Mouse (Mus musculus): ENCODE measurements around the gene Abhd2. TPM values are rescaled to one million over a fixed set of nuclear protein-coding genes. Genes with fewer than 3 reads are reported as not detected.

Gene Abhd2
- polyA plus RNA-seq, 1 experiment from 2014 or later = 34.8 TPM

DNA sequence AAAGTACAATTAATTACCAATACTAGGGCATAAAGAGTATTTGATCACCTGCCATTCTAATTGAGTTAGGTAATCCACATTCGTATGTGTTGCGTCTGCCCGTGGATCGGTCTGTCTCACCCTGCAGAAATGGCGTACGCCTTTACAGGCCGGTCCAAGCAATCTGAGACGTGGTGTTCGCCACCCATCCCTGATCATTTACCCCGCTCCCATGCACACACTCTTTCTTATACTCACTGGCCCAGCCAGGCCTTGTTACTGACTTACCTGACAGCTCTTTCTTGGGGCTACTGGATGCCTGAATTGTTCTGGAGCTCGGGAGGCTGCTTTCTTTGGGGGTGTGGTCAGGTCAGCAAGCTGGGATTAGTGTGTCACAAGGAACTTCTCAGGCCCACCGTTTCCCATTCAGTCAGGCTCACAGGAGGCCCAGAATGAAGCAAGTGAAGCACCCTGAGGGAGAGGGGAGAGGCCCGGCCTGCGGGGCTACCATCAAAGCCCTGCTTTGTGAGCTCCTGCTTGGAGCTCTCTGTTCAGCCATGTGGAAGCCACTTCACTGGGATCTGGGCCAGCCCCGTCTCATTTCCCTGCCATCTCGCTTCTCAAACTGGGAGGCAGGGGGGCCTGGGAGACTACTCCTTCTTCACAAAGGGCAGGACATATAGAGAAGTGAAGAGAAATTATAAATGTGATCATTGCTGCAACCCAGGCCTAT is 113.6 kb downstream of the Abhd2 start, which contains the start of gene Rlbp1:
Gene Rlbp1 (minus strand): TSS at position 627 of the 712 bp plus-strand sequence.
- Histone ChIP-seq H3K4me1 (replicated peaks; ENCODE audit: control insufficient read depth, insufficient read depth, low read length) (no peaks in the 10 kb centered on the region), H3K9ac (ENCODE audit: low read depth, low read length) (no peak within 1 kb of the TSS), H3K4me3 (ENCODE audit: low read depth, low read length) (no peak within 1 kb of the TSS), H3K27ac (ENCODE audit: low read depth, low read length) (no peak within 1 kb of the TSS), H3K4me2 (replicated peaks; ENCODE audit: low read depth) (no peak within 1 kb of the TSS), H3K9me3 (ENCODE audit: control insufficient read depth) (no peaks in the 10 kb centered on the region), H3K36me3 (ENCODE audit: control insufficient read depth, insufficient read depth) (no peaks in the 10 kb centered on the region), H3K27me3 (replicated peaks; ENCODE audit: control insufficient read depth, insufficient read depth, low read length) (no peaks in the 10 kb centered on the region)
- TF ChIP-seq CTCF (IDR thresholded peaks at IDR 0.05; ENCODE audit: low read depth) = no peak
- no peak for ATAC-seq
- 70% methylated on average over 16 of the region's 16 CpGs for WGBS

DNA sequence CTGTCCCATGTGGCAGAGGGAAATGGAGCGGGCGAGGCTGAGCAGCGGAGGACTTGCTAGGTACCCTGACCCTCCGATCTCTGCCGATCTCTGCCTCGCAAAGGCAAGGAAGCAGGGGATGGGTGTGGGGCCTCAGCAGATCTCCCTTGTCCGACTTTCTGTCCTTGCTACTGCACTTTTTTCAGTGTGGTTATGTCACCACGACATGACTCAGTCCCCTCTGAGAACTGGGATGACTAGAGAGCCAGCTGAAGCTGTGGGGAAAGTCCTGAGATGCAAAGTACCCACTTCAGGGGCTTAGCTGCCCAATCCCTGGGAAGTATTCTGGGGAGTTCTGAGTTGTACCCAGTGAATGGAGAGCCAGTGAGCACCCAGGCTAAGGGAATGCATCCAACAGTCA is 114.1 kb downstream of the Abhd2 start:
- H3K27me3 ChIP-seq (replicated peaks; ENCODE audit: control insufficient read depth, insufficient read depth, low read length) = no peaks in the 10 kb centered on the region
- no peak overlapping the region for H3K4me3 ChIP-seq (ENCODE audit: low read depth, low read length)
- no peak for TF ChIP-seq CTCF (IDR thresholded peaks at IDR 0.05; ENCODE audit: low read depth)
- ATAC-seq = no peak
- no peak overlapping the region for H3K9ac ChIP-seq (ENCODE audit: low read depth, low read length)
- H3K9me3 ChIP-seq (ENCODE audit: control insufficient read depth) = no peaks in the 10 kb centered on the region
- no peaks in the 10 kb centered on the region for H3K4me1 ChIP-seq (replicated peaks; ENCODE audit: control insufficient read depth, insufficient read depth, low read length)
- WGBS = 73% methylated on average over 8 of the region's 8 CpGs
- no peaks in the 10 kb centered on the region for H3K36me3 ChIP-seq (ENCODE audit: control insufficient read depth, insufficient read depth)
- H3K4me2 ChIP-seq (replicated peaks; ENCODE audit: low read depth) = no peak overlapping the region
- no peak overlapping the region for H3K27ac ChIP-seq (ENCODE audit: low read depth, low read length)

DNA sequence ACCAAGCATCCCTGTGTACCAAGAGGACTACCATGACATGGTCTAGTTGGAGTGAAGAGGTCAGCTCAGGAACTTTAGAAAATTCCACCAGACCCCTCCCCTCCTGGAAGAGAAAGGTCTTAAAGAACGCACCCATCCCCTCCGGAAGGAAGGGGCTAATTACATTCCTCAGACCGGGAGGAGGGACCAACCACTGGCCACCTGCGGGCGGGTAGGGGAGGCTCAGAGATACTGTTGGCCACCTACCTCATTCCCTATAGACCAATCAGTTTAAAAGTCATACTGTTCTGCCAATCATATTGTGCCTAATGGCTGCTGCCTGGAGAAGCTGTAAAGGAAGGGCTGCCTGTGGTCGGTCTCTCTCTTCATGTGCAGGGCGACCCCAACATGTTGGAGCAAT is 115.0 kb downstream of the Abhd2 start:
- H3K4me2 ChIP-seq (replicated peaks; ENCODE audit: low read depth) = no peak overlapping the region
- WGBS = 33% methylated on average over 7 of the region's 7 CpGs
- TF ChIP-seq CTCF (IDR thresholded peaks at IDR 0.05; ENCODE audit: low read depth) = no peak
- no peak for ATAC-seq
- no peaks in the 10 kb centered on the region for H3K9me3 ChIP-seq (ENCODE audit: control insufficient read depth)
- no peaks in the 10 kb centered on the region for H3K4me1 ChIP-seq (replicated peaks; ENCODE audit: control insufficient read depth, insufficient read depth, low read length)
- no peak overlapping the region for H3K4me3 ChIP-seq (ENCODE audit: low read depth, low read length)
- H3K9ac ChIP-seq (ENCODE audit: low read depth, low read length) = no peak overlapping the region
- no peak overlapping the region for H3K27ac ChIP-seq (ENCODE audit: low read depth, low read length)
- no peaks in the 10 kb centered on the region for H3K27me3 ChIP-seq (replicated peaks; ENCODE audit: control insufficient read depth, insufficient read depth, low read length)
- H3K36me3 ChIP-seq (ENCODE audit: control insufficient read depth, insufficient read depth) = no peaks in the 10 kb centered on the region

DNA sequence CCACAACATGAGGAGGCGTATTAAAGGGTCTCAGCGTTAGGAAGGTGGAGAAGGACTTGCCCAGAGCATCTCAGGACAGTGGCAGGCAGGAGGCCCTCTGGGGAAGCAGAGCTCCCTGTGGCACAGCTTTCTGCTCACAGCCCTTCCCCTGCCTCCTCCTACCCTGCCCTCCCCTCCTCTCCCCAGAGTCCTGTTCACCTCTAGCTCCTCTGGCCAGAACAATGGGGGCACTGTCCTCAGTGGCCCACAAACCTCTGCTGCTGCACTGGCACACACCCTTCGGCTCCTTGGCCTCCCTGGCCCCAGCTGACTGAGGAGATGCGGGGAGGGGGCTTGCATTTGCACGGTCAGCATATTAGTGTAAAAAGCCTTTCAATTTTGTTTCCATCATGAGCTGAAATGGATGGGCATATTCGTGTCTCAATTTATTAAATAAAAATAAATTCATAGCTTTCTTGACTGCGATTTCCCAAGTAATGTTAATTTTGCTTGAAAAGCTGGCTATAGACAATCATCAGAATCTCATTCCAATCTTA is 115.7 kb downstream of the Abhd2 start:
- ATAC-seq = no peak
- no peaks in the 10 kb centered on the region for H3K36me3 ChIP-seq (ENCODE audit: control insufficient read depth, insufficient read depth)
- WGBS = 73% methylated on average over 7 of the region's 7 CpGs

DNA sequence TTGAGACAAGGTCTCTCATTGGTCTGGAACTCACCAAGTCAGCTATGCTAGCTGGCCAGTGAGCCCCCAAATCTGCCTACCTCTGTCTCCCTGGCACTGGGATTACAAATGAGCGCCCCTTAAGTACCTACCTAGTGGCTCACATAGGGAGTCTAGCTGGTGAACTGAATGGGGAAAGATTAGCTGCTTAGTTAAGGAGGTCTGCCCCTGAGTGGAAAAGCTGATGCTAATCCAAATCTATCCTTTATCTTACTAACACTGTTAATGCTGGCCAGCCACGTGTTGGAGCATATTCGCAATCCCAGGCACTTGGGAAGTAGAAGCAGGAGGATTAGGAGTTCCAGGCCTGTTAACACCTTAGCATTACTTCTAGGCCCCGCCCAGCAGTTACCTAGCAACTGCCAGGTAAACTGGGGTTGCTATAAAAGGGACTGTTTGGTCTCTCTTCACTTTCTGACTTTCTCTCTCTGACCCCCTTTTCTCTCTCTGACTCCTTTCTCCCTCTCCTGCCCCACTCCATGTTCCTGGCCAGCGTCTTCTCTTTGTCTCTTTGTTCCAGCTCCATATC is 117.2 kb downstream of the Abhd2 start:
- TF ChIP-seq CTCF (IDR thresholded peaks at IDR 0.05; ENCODE audit: low read depth) = no peak
- H3K27ac ChIP-seq (ENCODE audit: low read depth, low read length) = no peak overlapping the region
- no peaks in the 10 kb centered on the region for H3K36me3 ChIP-seq (ENCODE audit: control insufficient read depth, insufficient read depth)
- no peak overlapping the region for H3K4me3 ChIP-seq (ENCODE audit: low read depth, low read length)
- 53% methylated on average over 5 of the region's 5 CpGs for WGBS
- H3K9me3 ChIP-seq (ENCODE audit: control insufficient read depth) = no peaks in the 10 kb centered on the region
- no peak for ATAC-seq
- H3K4me1 ChIP-seq (replicated peaks; ENCODE audit: control insufficient read depth, insufficient read depth, low read length) = no peaks in the 10 kb centered on the region
- H3K9ac ChIP-seq (ENCODE audit: low read depth, low read length) = no peak overlapping the region
- H3K27me3 ChIP-seq (replicated peaks; ENCODE audit: control insufficient read depth, insufficient read depth, low read length) = no peaks in the 10 kb centered on the region
- H3K4me2 ChIP-seq (replicated peaks; ENCODE audit: low read depth) = no peak overlapping the region

More for the DNA sequence above, 115.7 kb downstream of the Abhd2 start:
- no peak overlapping the region for H3K4me3 ChIP-seq (ENCODE audit: low read depth, low read length)
- no peaks in the 10 kb centered on the region for H3K27me3 ChIP-seq (replicated peaks; ENCODE audit: control insufficient read depth, insufficient read depth, low read length)
- no peak overlapping the region for H3K4me2 ChIP-seq (replicated peaks; ENCODE audit: low read depth)
- H3K9ac ChIP-seq (ENCODE audit: low read depth, low read length) = no peak overlapping the region
- H3K27ac ChIP-seq (ENCODE audit: low read depth, low read length) = no peak overlapping the region
- no peaks in the 10 kb centered on the region for H3K9me3 ChIP-seq (ENCODE audit: control insufficient read depth)
- no peaks in the 10 kb centered on the region for H3K4me1 ChIP-seq (replicated peaks; ENCODE audit: control insufficient read depth, insufficient read depth, low read length)
- TF ChIP-seq CTCF (IDR thresholded peaks at IDR 0.05; ENCODE audit: low read depth) = no peak

DNA sequence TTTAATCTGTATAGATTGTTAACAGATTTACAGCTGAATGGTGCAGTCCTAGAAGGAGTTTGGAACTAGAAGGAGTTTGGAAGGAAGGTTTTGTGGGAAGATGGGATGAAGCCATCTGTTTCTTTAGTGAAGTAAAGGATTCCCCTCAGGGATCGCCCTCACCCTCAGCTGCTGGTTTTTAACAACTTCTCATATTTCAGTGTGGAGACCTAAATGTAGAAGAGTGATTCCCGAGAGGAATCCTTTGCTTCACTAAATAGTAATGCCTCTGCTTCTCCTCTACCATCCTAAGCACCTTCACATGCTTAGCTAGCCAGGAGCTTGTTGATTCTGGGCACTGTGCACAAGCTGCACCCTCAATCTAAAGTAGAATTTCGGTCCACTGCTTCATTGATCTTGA is 118.5 kb downstream of the Abhd2 start:
- Histone ChIP-seq H3K4me2 (replicated peaks; ENCODE audit: low read depth) (peak overlapping the region; percentile 81), H3K27ac (ENCODE audit: low read depth, low read length) (0 out of 2 replicates have a peak overlapping the region, but pooled peaks have one; percentile 28), H3K27me3 (replicated peaks; ENCODE audit: control insufficient read depth, insufficient read depth, low read length) (no peaks in the 10 kb centered on the region), H3K4me1 (replicated peaks; ENCODE audit: control insufficient read depth, insufficient read depth, low read length) (no peaks in the 10 kb centered on the region), H3K36me3 (ENCODE audit: control insufficient read depth, insufficient read depth) (no peaks in the 10 kb centered on the region), H3K4me3 (ENCODE audit: low read depth, low read length) (peak overlapping the region; percentile 51), H3K9ac (ENCODE audit: low read depth, low read length) (peak overlapping the region; percentile 53; the same call in 1 of the 2 replicates), H3K9me3 (ENCODE audit: control insufficient read depth) (no peaks in the 10 kb centered on the region)
- no peak for TF ChIP-seq CTCF (IDR thresholded peaks at IDR 0.05; ENCODE audit: low read depth)
- WGBS = 8% methylated on average over 3 of the region's 3 CpGs
- ATAC-seq = no peak
